Mouse (Mus musculus): ENCODE data around the gene Vmn1r107. TPM values are rescaled to one million over a fixed set of nuclear protein-coding genes. Genes with fewer than 3 reads are reported as not detected.

Vmn1r107 gene
- not detected in 2 replicates for polyA plus RNA-seq (2012; rRNA removed)

DNA sequence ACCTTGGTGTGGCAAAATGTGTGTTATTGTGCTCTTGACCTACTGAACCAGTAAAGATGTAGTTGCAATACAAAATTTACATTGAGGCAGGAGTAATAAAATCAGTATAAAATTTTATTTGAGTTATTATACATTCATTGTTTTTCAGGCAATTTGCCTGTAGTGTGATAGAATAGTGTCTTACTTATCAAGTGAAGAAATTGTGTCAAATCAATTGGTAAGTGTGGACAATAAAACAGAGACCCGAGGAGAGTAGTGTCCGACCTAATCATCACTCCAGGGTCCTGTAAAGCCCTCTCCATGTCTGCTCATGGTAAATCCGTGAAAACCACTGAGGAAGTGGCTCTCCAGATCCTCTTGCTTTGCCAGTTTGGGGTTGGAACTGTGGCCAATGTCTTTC is at the start of gene Vmn1r107:
TSS of gene Vmn1r107 (plus strand) at position 301 of the 400 bp plus-strand sequence.

DNA sequence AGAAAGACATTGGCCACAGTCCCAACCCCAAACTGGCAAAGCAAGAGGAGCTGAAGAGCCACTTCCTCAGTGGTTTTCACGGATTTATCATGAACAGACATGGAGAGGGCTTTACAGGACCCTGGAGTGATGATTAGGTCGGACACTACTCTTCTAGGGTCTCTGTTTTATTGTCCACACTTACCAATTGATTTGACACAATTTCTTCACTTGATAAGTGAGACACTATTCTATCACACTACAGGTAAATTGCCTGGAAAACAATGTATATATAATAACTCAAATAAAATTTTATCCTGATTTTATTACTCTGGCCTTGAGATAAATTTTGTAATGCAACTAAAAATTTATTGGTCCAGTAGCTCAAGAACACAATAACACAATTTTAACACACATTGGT is 34.4 kb downstream of the Vmn1r107 start, which contains the start of gene Vmn1r111:
TSS of gene Vmn1r111 (minus strand) at position 101 of the 400 bp plus-strand sequence.

Other genes with a start within 250 kb of the Vmn1r107 start
- not detected in 2 replicates for gene Vmn1r101, start 226.3 kb upstream of the Vmn1r107 start, polyA plus RNA-seq (2012; rRNA removed)
- not detected in 2 replicates for gene Gm10670, start 194.0 kb upstream of the Vmn1r107 start, polyA plus RNA-seq (2012; rRNA removed)
- gene Vmn1r103, start 158.4 kb upstream of the Vmn1r107 start, polyA plus RNA-seq (2012; rRNA removed): not detected in 2 replicates
- not detected in 2 replicates for gene Vmn1r104, start 135.1 kb upstream of the Vmn1r107 start, polyA plus RNA-seq (2012; rRNA removed)
- not detected in 2 replicates for gene Gm5726, start 123.2 kb upstream of the Vmn1r107 start, polyA plus RNA-seq (2012; rRNA removed)
- not detected in 2 replicates for gene Gm4141, start 92.7 kb upstream of the Vmn1r107 start, polyA plus RNA-seq (2012; rRNA removed)
- not detected in 2 replicates for gene Gm4513, start 69.9 kb upstream of the Vmn1r107 start, polyA plus RNA-seq (2012; rRNA removed)
- gene Vmn1r111, start 34.3 kb downstream of the Vmn1r107 start, polyA plus RNA-seq (2012; rRNA removed): not detected in 2 replicates
- not detected in 2 replicates for gene Gm10668, start 61.7 kb downstream of the Vmn1r107 start, polyA plus RNA-seq (2012; rRNA removed)
- gene Vmn1r112, start 102.3 kb downstream of the Vmn1r107 start, polyA plus RNA-seq (2012; rRNA removed): not detected in 2 replicates
- not detected in 2 replicates for gene Vmn1r113, start 118.4 kb downstream of the Vmn1r107 start, polyA plus RNA-seq (2012; rRNA removed)
- gene Vmn1r114, start 143.3 kb downstream of the Vmn1r107 start, polyA plus RNA-seq (2012; rRNA removed): not detected in 2 replicates
- not detected in 2 replicates for gene Vmn1r115, start 176.1 kb downstream of the Vmn1r107 start, polyA plus RNA-seq (2012; rRNA removed)
- gene Vmn1r116, start 203.3 kb downstream of the Vmn1r107 start, polyA plus RNA-seq (2012; rRNA removed): not detected in 2 replicates
- not detected in 2 replicates for gene Vmn1r117, start 215.2 kb downstream of the Vmn1r107 start, polyA plus RNA-seq (2012; rRNA removed)
- not detected in 2 replicates for gene Vmn1r118, start 243.4 kb downstream of the Vmn1r107 start, polyA plus RNA-seq (2012; rRNA removed)